Mouse (Mus musculus): ENCODE measurements at regions not wholly inside any gene's neighbourhood (a gene's known extent, or its start where the extent isn't known, plus 50 kb on each side); places are given as distances from the start of the nearest gene placed in this dataset.

- DNase-seq (ENCODE audit: low read depth, low spot score): no peak
Observed at GRCm38 (mm10) chr11:24537721-24538120, 459.9 kb downstream of the Bcl11a start.

GRCm38 (mm10) chr11:24569655-24570054 is 491.8 kb downstream of the Bcl11a start:
- DNase-seq (ENCODE audit: low read depth, low spot score): no peak

GRCm38 (mm10) chr11:24613529-24613928 is 535.7 kb downstream of the Bcl11a start:
- DNase-seq (ENCODE audit: low read depth, low spot score): no peak

- no peak for DNase-seq (ENCODE audit: low read depth, low spot score)
Observed at GRCm38 (mm10) chr11:24615436-24615835, 537.6 kb downstream of the Bcl11a start.

- DNase-seq (ENCODE audit: low read depth, low spot score): no peak
Observed at GRCm38 (mm10) chr11:24618586-24618985, 540.7 kb downstream of the Bcl11a start.

GRCm38 (mm10) chr11:24619021-24619420 is 541.2 kb downstream of the Bcl11a start:
- no peak for DNase-seq (ENCODE audit: low read depth, low spot score)

- no peak for DNase-seq (ENCODE audit: low read depth, low spot score)
Observed at GRCm38 (mm10) chr11:24628619-24629018, 550.8 kb downstream of the Bcl11a start.

- DNase-seq (ENCODE audit: low read depth, low spot score): no peak
Observed at GRCm38 (mm10) chr11:24629431-24629830, 551.6 kb downstream of the Bcl11a start.

GRCm38 (mm10) chr11:24630403-24630900 is 552.6 kb downstream of the Bcl11a start:
- no peak for DNase-seq (ENCODE audit: low read depth, low spot score)

- DNase-seq (ENCODE audit: low read depth, low spot score): no peak
Observed at GRCm38 (mm10) chr11:24631651-24632050, 553.8 kb downstream of the Bcl11a start.

- DNase-seq (ENCODE audit: low read depth, low spot score): no peak
Observed at GRCm38 (mm10) chr11:24636716-24637115, 558.9 kb downstream of the Bcl11a start.

GRCm38 (mm10) chr11:24643439-24644109 is 565.7 kb downstream of the Bcl11a start:
- DNase-seq (ENCODE audit: low read depth, low spot score): no peak

GRCm38 (mm10) chr11:24652852-24653251 is 575.0 kb downstream of the Bcl11a start:
- DNase-seq (ENCODE audit: low read depth, low spot score): no peak

- DNase-seq (ENCODE audit: low read depth, low spot score): no peak
Observed at GRCm38 (mm10) chr11:24664082-24664481, 586.2 kb downstream of the Bcl11a start.

GRCm38 (mm10) chr11:24665310-24665709 is 587.5 kb downstream of the Bcl11a start:
- DNase-seq (ENCODE audit: low read depth, low spot score): no peak

GRCm38 (mm10) chr11:24671662-24672061 is 593.8 kb downstream of the Bcl11a start:
- no peak for DNase-seq (ENCODE audit: low read depth, low spot score)

GRCm38 (mm10) chr11:24673248-24674207 is 595.7 kb downstream of the Bcl11a start:
- DNase-seq (ENCODE audit: low read depth, low spot score): no peak

- DNase-seq (ENCODE audit: low read depth, low spot score): no peak
Observed at GRCm38 (mm10) chr11:24674208-24674571, 596.3 kb downstream of the Bcl11a start.

GRCm38 (mm10) chr11:24677016-24677415 is 599.2 kb downstream of the Bcl11a start:
- no peak for DNase-seq (ENCODE audit: low read depth, low spot score)

GRCm38 (mm10) chr11:24679581-24679980 is 601.7 kb downstream of the Bcl11a start:
- DNase-seq (ENCODE audit: low read depth, low spot score): no peak

- no peak for DNase-seq (ENCODE audit: low read depth, low spot score)
Observed at GRCm38 (mm10) chr11:24682423-24682822, 604.6 kb downstream of the Bcl11a start.

Measured in CD4-positive, CD25-positive, alpha-beta regulatory T cell, adult 2 months (primary cell).